Mouse (Mus musculus) bone marrow macrophage, adult 2 months (primary cell): ENCODE results near the gene Kcnj11.

Source experiments
- CTCF ChIP-seq: IDR thresholded peaks from 2 replicates; pipeline ENCODE4 v1.5.1; 2012; ENCODE audit warnings: low read depth, mild to moderate bottlenecking, low read length, moderate library complexity
- POLR2A ChIP-seq: IDR thresholded peaks from 2 replicates; pipeline ENCODE4 v1.6.1; 2012; ENCODE audit warnings: mild to moderate bottlenecking, low read depth, low read length, borderline replicate concordance

- TF ChIP-seq CTCF (no peak), POLR2A (no peak)
These were observed 7.8 kb downstream of the Kcnj11 start for GRCm38 (mm10) chr7:46092803-46093202.
